Mouse (Mus musculus) small intestine, adult 2 months (tissue): ENCODE measurements around the gene Myh11. TPM values are rescaled to one million over a fixed set of nuclear protein-coding genes. Genes with fewer than 3 reads are reported as not detected.

Experiments
- H3K27ac ChIP-seq: fragments of 200-500 bp; 2 replicates; pipeline ENCODE4 v1.5.1; 2012; ENCODE audit warnings: low read depth, low read length, control low read depth, inconsistent platforms; ENCODE audit not compliant: insufficient read depth
- H3K27me3 ChIP-seq: fragments of 200-500 bp; 2 replicates; pipeline ENCODE4 v1.6.1; 2012; ENCODE audit warnings: mild to moderate bottlenecking, moderate library complexity, low read length, inconsistent platforms; ENCODE audit not compliant: control insufficient read depth, insufficient read depth
- H3K36me3 ChIP-seq: fragments of 200-500 bp; 2 replicates; pipeline ENCODE4 v1.6.1; 2012; ENCODE audit warnings: mild to moderate bottlenecking, low read length, control low read depth, inconsistent platforms; ENCODE audit not compliant: control insufficient read depth, insufficient read depth
- H3K4me1 ChIP-seq: fragments of 200-500 bp; 2 replicates; pipeline ENCODE4 v1.6.1; 2012; ENCODE audit warnings: low read length, inconsistent platforms, mixed read lengths; ENCODE audit not compliant: control insufficient read depth, insufficient read depth, insufficient read length
- H3K4me3 ChIP-seq: fragments of 200-500 bp; 2 replicates; pipeline ENCODE4 v1.5.1; 2012; ENCODE audit warnings: low read depth, mild to moderate bottlenecking, control low read depth, inconsistent platforms, low read length, moderate library complexity
- CTCF ChIP-seq: fragments of 200-500 bp; IDR thresholded peaks from 2 replicates; pipeline ENCODE4 v1.5.1; 2012; ENCODE audit warnings: low read depth, mild to moderate bottlenecking, control low read depth, inconsistent platforms, low read length, moderate library complexity, mixed read lengths; ENCODE audit not compliant: insufficient replicate concordance, insufficient read length; ENCODE audit errors: extremely low read depth
- POLR2A ChIP-seq: fragments of 200-500 bp; IDR thresholded peaks from 2 replicates; pipeline ENCODE4 v1.6.1; 2012; ENCODE audit warnings: low read depth, mild to moderate bottlenecking, control low read depth, inconsistent platforms, low read length, moderate library complexity
- WGBS: fragments of 180-500 bp; shearing (Covaris S2); methylation state at CpG from one replicate; pipeline ENCODE4 v1.1.7; 2018; 5-methylcytosine and 5-hydroxymethylcytosine counted together
- polyA plus RNA-seq: library from polyadenylated mRNA; depleted of rRNA; stranded (reverse); fragments of >200 nt; gene quantifications from 2 replicates; pipeline ENCODE4 v1.2.3, GENCODE M21; 2012; rRNA removed

Myh11 gene
- 41.3 and 51.0 TPM in 2 replicates for polyA plus RNA-seq

GRCm38 (mm10) chr16:14291223-14291622 is at the start of gene Myh11:
Gene Myh11, minus strand, starts transcription at chr16:14291372.
- H3K4me3 ChIP-seq = peak within 1 kb of the TSS; percentile 44

GRCm38 (mm10) chr16:14328156-14328555 is 37.0 kb upstream of the Myh11 start:
- 54% methylated on average over 1 of the region's 1 CpGs for WGBS
- Histone ChIP-seq H3K27me3 (0 out of 2 replicates have a peak, but pooled peaks cover 2% of the 10 kb centered on the region), H3K4me1 (no peaks in the 10 kb centered on the region), H3K27ac (no peak overlapping the region), H3K36me3 (no peaks in the 10 kb centered on the region), H3K4me3 (no peak overlapping the region)
- TF ChIP-seq CTCF (no peak), POLR2A (no peak)

More at GRCm38 (mm10) chr16:14291223-14291622, at the start of gene Myh11:
- Histone ChIP-seq H3K4me1 (no peaks in the 10 kb centered on the region; the same call in 1 of the 2 replicates), H3K36me3 (no peaks in the 10 kb centered on the region), H3K27me3 (no peaks in the 10 kb centered on the region; the same call in 1 of the 2 replicates), H3K27ac (peak within 1 kb of the TSS; percentile 66)
- WGBS = 5% methylated on average over 16 of the region's 16 CpGs
- TF ChIP-seq CTCF = peak; percentile 67
- TF ChIP-seq POLR2A = peak; percentile 59; the same call in 1 of the 2 replicates

GRCm38 (mm10) chr16:14320494-14320893 is 29.3 kb upstream of the Myh11 start:
- 76% methylated on average over 1 of the region's 1 CpGs for WGBS
- no peaks in the 10 kb centered on the region for H3K27me3 ChIP-seq
- TF ChIP-seq POLR2A (no peak), CTCF (no peak)
- H3K4me3 ChIP-seq = no peak overlapping the region
- H3K27ac ChIP-seq = no peak overlapping the region
- peaks cover 2% of the 10 kb centered on the region; the same call in 1 of the 2 replicates for H3K4me1 ChIP-seq
- no peaks in the 10 kb centered on the region for H3K36me3 ChIP-seq

- 80% methylated on average over 3 of the region's 3 CpGs for WGBS
- H3K27ac ChIP-seq = no peak overlapping the region
- no peaks in the 10 kb centered on the region for H3K36me3 ChIP-seq
- TF ChIP-seq POLR2A = no peak
- no peak for TF ChIP-seq CTCF
- no peak overlapping the region for H3K4me3 ChIP-seq
- peaks cover 2% of the 10 kb centered on the region; the same call in 1 of the 2 replicates for H3K4me1 ChIP-seq
- no peaks in the 10 kb centered on the region for H3K27me3 ChIP-seq
Measured at GRCm38 (mm10) chr16:14319681-14320080, 28.5 kb upstream of the Myh11 start.

GRCm38 (mm10) chr16:14316884-14317876 is 26.0 kb upstream of the Myh11 start, which contains the start of gene Fopnl:
Gene Fopnl, minus strand, starts transcription at chr16:14317405.
- TF ChIP-seq POLR2A = peak; percentile 60; the same call in 1 of the 2 replicates
- peak; percentile 16; the same call in 1 of the 2 replicates for TF ChIP-seq CTCF
- peaks cover 6% of the 10 kb centered on the region for H3K36me3 ChIP-seq
- H3K4me3 ChIP-seq = peak within 1 kb of the TSS; percentile 89
- peak within 1 kb of the TSS; percentile 76 for H3K27ac ChIP-seq
- H3K27me3 ChIP-seq = no peaks in the 10 kb centered on the region
- H3K4me1 ChIP-seq = peaks cover 2% of the 10 kb centered on the region; the same call in 1 of the 2 replicates
- under 1% methylated on average over 51 of the region's 51 CpGs for WGBS

- no peak overlapping the region for H3K4me3 ChIP-seq
- no peak overlapping the region for H3K27ac ChIP-seq
- H3K36me3 ChIP-seq = peaks cover 27% of the 10 kb centered on the region
- 92% methylated on average over 7 of the region's 7 CpGs for WGBS
- peaks cover 2% of the 10 kb centered on the region; the same call in 1 of the 2 replicates for H3K4me1 ChIP-seq
- no peak for TF ChIP-seq POLR2A
- TF ChIP-seq CTCF = no peak
- H3K27me3 ChIP-seq = no peaks in the 10 kb centered on the region
Measured at GRCm38 (mm10) chr16:14312914-14313313, 21.7 kb upstream of the Myh11 start.

- WGBS = 51% methylated on average over 6 of the region's 6 CpGs
- H3K4me3 ChIP-seq = no peak overlapping the region
- peaks cover 31% of the 10 kb centered on the region for H3K36me3 ChIP-seq
Measured at GRCm38 (mm10) chr16:14311371-14311770, 20.2 kb upstream of the Myh11 start.

More at GRCm38 (mm10) chr16:14311371-14311770, 20.2 kb upstream of the Myh11 start:
- Histone ChIP-seq H3K27me3 (no peaks in the 10 kb centered on the region), H3K4me1 (peaks cover 2% of the 10 kb centered on the region; the same call in 1 of the 2 replicates), H3K27ac (no peak overlapping the region)
- no peak for TF ChIP-seq POLR2A
- TF ChIP-seq CTCF = peak; percentile 88; the same call in 1 of the 2 replicates
